Mouse (Mus musculus) left cerebral cortex, adult 9 months (tissue): ENCODE measurements at regions not wholly inside any gene's neighbourhood (a gene's known extent, or its start where the extent isn't known, plus 50 kb on each side); places are given as distances from the start of the nearest gene placed in this dataset.

Experiments
- DNase-seq, 2 experiments: peaks; one replicate each; pipeline ENCODE4 v3.0.0; 2022; ENCODE audit warnings: low spot score in 2 of 2

GRCm38 (mm10) chr3:148335654-148336053 is 654.7 kb downstream of the Adgrl2 start:
- no peak for DNase-seq

DNA sequence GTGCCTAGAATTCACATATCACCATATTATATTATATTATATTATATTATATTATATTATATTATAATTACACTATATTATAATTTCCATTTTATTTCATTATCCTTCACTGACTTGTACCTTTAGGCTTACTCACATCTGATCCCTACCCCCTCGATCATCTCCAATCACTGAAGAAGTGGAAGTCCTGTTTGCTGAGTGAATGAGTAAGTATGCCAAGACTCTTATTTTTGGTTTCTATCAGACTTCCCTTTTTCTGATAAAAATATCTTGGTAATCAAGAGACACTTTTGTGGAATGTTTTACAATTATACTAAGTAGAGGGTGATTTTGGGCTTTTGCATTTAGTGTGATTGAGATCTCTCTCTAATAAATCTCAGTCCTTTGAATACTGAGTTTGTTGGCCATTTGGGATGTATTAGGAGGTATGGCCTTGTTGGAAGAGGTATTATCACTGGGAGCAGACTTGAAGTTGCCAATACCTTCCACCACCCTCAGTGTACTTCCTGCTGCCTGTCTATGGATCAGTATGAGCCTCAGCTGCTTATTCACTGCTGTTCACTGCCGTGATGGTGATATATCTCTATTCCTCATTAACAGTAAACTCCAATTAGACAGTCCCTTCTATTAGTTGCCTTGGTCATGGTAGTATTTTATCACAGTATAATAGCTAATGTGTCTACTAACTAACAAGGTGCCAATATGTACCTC is 665.3 kb downstream of the Adgrl2 start:
- no peak for DNase-seq

DNA sequence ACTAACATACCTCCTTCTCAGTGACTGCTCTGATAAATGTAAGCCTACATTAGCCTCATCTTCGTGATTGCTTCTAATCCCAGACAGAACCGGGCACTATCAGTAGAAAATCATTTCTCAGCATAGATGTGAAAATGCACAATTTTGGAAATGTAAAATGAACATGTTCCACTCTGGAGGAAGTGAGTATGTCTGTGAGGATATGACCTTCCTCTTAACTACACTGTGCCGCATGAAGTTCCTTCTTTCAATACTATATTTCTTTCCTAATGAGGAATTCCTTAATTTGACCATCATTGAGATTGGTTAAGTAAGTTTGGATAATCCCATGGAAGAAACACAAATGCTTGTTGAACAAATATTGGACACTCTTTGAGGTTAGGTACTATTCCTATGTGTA is 668.5 kb downstream of the Adgrl2 start:
- DNase-seq = no peak

GRCm38 (mm10) chr3:148316198-148316597 is 674.2 kb downstream of the Adgrl2 start:
- no peak for DNase-seq

DNA sequence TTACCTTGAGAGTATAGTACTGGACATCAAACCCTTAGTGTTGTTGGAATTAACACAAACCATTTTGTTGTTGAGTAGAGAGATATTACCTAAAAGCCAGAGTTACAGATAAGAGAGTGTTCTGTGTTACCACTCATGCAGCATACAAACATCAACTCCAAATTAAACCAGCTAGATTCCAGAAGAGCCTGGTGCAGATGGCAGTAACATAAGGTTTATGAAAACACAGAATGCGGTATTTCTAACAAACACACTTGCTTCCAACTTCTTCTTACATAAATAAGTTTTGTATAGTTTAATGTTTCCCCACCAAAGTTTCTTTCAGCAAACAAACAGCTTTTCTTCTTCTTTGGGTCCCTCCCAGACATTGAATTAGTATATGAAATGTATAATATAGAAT is 675.1 kb downstream of the Adgrl2 start:
- no peak for DNase-seq

GRCm38 (mm10) chr3:148295515-148295914 is 694.8 kb downstream of the Adgrl2 start:
- no peak for DNase-seq

DNA sequence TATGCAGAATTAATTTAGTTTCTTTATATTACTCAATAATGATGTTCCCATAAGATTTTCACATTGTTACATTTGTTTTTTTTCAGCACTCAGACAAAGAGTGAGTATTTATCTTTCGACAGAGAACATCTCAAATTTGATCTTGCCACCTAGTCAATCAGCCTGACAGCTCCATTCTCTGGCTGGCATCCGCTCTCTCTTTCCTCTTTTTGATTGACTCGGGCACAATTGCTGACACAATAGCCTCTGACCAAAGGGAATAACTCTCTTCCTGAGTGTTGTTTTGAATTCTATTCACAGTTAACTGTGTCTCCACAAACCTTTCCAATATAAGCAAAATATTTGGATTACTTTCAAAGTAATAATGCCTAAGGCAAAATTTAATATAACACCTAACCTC is 711.4 kb downstream of the Adgrl2 start:
- DNase-seq = no peak

GRCm38 (mm10) chr3:148272159-148272848 is 718.1 kb downstream of the Adgrl2 start:
- DNase-seq = no peak

DNA sequence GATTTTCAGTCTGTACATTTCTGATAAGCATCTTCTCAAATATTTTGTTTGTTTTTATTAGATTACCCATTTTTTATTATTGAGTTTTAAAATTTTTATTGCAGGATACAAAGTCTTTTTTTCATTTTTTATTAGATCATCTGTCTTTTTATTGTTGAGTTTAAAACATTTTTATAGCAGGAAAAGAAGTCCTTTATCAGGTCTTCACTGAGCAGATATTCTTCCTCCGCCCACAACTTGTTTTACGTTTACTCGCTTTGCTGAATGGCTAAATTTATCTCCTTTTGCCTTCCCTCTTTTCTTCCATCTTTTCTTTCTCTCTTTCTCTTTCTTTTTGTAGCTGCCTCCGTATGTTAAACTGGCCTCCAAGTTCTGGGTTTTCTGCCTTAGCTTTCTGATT is 721.5 kb downstream of the Adgrl2 start:
- DNase-seq = no peak

GRCm38 (mm10) chr3:148259211-148259610 is 731.1 kb downstream of the Adgrl2 start:
- DNase-seq = no peak

GRCm38 (mm10) chr3:148248617-148249016 is 741.7 kb downstream of the Adgrl2 start:
- DNase-seq = no peak

DNA sequence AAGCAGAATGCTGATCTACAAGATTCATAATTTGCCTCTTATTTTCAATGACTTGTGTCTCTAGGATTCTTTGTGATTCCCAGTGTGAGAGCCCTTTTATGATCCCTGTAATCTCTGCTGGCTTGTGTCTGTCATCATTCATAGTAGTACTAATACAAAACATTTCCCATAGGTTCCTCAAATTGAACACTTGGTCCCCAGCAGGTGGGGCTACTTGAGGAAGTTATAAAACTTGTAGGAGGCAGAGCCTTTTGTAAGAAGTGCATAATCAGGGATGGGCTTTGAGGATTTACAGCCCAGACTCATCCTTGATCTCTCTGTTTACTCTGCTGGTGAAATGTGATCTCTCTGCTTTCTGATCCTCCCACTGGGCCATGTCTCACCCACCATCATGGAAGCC is 743.6 kb downstream of the Adgrl2 start:
- DNase-seq = no peak

GRCm38 (mm10) chr3:148238093-148238492 is 752.3 kb downstream of the Adgrl2 start:
- no peak for DNase-seq

DNA sequence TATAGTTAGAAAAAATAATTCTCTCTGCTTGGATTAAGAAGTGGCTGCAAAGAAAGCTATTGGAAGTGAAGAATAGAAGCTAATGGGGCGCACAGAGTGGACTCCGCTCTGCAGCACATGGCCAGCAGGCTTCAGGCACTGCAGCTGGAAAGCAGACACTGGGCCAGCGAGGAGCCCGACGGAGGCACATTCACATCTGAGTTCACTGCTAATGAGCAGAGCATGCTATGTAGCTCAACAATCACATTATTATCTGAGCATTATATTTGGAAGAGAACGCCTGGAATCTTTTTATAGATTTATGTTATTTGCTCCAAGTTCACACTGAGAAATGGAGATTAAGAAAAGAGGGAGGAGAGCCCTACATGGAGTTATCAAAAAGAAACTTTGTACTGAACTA is 752.8 kb downstream of the Adgrl2 start:
- DNase-seq = no peak

DNA sequence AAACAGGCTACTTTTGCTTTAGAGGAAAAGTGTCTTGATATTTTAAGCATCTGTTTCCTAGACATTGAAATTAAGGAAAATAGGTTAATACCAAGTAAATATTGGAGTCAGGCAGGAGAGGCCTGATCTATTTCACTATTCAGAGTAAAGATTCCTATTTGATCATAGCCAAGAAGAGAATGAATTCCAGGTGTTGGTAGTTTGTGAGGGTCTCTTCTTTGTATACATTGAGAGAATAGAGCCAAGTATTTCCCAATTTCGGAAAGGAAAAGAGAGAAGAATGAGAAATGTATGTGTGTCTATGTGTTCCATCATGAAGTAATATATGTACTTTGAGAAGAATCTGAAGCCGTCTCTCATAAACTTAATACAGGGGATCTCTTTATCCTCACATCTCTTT is 756.7 kb downstream of the Adgrl2 start:
- no peak for DNase-seq

DNA sequence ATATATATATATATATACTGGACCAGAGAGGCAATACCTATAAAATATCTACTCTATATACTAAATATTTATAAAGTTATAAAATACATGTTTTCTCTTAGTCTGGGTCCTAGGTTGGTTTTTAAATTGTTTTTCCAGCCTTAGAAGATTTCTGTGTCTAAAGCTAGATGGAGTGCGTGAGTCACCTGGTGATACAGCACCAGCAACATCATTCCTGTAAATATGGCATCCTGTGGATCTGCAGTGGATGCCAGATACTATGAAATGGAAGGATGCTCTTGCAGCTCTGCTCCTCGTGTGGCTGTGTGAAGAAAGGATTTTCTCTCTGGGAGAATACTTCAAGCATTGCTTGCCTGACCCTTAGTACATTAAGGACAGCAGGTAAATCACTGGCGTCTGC is 761.2 kb downstream of the Adgrl2 start:
- no peak for DNase-seq

DNA sequence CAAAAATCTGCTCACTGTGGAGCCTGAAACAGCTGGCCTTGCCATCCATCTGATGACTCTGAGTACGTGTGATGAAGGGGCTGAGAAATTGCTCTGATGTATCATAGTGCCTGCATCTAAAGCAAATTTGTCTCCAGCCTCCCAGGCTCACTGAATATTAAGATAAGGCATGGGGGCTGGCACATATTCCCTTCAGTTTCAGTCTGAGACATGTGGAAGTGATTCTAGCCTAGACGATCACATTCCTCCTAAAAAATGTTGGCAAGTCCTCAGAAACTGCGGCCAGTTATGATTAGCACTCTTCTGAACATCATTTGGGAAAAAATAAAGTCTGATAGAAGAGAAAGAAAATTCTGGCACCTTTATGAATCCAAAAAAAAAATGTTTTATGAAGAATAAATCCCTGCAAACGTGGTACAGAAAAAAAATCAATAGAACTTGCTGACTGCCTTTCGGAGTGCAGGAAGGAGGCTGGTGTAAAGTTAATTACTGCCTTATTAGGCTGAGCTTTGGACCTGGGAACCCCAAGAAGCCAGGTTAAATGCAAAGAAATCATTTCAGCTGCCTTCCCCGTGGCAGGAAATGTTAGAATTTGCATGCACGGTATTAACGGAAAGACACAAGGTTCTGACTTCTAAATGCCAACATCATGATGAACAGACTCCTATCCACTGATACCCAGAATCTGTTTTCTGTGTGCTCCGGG is 762.2 kb downstream of the Adgrl2 start:
- no peak for DNase-seq

DNA sequence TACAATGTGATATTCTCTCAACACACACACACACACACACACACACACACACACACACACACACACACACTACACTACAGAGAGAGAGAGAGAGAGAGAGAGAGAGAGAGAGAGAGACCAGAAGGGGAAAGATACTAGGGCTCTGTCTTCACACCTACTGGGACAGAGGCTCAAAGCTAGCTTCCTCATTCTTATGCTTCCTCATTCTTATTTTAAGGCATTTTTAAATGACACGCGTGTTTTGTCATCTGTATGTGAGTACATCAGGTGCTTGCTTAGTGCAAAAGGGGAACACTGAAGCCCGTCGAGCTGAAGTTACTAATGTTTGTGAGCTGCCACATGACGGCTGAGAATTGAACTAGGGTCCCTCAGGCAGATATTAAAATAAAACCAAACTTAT is 769.5 kb downstream of the Adgrl2 start:
- no peak for DNase-seq

DNA sequence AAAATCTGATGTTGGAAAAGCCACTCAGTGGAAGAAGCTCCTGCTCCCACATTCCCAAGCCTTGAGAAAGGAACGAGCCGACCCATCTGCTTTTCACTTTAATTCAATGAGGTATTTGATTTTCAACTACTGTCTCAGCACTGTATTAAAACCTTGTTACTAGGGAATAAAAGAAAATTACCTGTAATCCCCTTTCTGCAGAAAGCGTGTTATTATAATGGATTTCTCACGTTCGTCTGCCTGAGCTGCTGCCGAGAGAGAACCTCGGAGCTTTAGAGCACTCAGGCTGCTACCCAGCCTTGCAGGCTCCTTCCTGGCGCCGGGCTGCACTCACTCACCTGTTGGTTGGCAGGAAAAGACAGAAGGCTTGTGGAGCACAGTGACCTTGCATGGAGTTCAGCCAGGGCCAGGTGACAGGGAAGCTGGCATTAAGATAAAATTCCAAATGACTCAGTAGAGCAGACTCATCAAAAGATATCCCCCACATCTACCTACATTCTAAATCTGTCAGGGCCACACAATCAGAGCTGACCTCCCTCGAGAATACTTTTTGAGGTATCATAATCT is 770.2 kb downstream of the Adgrl2 start:
- DNase-seq = no peak

DNA sequence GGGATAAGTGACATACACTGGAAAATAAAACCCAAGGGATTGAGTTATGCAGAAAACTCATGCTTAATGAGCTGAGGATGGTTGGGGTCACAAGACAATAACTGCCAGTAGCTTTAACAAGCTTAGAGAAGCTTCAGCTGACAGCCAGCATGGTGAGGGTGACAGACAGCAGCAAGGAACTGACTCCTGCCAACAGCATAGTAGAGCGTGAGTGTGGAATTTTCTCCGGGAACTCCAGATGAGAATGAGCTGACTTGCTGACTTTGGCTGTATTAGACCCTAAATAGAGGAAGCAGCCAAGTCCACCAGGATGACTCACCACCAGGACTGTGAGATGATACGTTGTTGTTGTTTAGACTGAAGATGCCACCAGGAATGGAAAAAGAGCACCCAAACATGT is 788.2 kb downstream of the Adgrl2 start:
- DNase-seq = no peak

DNA sequence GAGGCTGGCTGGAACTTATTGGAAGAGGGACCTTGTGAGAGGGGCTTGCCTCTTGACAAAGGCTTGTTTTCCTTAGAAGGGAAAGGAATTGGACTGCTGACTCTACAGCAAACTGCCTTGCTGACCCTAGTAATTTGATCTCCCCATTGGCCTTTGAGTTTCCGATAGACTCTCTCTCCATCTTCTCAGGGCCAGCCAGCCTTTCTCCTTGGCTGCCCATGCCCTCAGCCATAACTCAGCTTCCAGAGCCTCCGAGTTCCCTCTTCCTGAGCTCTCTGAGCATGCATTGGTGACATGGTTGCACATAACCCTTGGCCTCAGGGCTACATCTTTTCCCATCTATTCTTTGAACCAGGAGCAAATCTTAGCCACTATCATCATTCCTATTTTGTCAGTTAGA is 803.7 kb downstream of the Adgrl2 start:
- no peak for DNase-seq

DNA sequence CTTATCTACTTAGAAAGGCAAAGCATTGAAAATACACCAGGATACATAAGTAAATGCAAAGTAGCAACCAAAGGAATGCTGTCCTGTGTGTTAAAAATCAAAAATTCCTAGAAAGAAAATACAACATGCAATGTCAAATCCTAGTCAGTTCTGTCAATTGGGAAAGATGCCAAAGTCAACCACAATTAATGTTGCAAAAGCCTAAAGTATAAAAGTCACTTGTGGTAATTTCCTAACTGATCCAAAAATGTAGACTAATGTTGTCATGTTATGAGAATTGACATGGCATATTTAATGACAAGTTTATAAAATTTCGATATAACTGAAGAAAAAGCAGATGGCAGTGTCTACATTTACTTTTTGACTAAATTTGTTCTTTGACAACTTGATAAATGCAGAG is 822.8 kb downstream of the Adgrl2 start:
- no peak for DNase-seq

DNA sequence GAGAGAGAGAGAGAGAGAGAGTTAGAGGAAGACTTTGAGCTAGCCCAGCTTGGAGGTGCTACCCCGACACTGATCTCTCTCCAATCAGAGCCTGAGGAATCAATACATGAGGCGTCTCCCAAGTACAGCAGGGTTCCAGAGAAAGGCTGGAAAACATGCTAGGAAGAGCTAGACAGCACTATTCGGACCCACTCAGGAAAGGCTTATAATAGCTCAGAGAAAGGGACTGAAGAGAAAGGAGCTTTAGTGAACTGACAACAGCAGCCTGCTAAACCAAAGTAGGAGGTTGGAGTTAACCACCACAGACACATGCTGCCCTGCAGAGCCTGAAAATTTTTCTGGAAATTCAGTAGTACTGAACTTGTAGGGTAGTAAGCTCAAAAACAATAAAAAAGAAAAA is 831.3 kb downstream of the Adgrl2 start:
- no peak for DNase-seq
